Mouse (Mus musculus) liver, adult 2 months (tissue): ENCODE results near the gene Ovca2.
"Not testable (repeated sequence)": the region's sequence is repeated elsewhere in the genome, so short reads cannot be mapped to it uniquely, and the experiment has no call there.

Experiments used
- CTCF ChIP-seq: fragments of 200-500 bp; IDR thresholded peaks from 2 replicates; pipeline ENCODE4 v1.5.1; 2011; ENCODE audit warnings: low read depth, low read length, control low read depth
- POLR2A ChIP-seq: fragments of 200-500 bp; IDR thresholded peaks from 2 replicates; pipeline ENCODE4 v1.6.1; 2011; ENCODE audit warnings: low read length, control low read depth; ENCODE audit not compliant: insufficient read depth; ENCODE audit errors: extremely low read depth

GRCm38 (mm10) chr11:75174574-75174973 is 4.1 kb downstream of the Ovca2 start:
- TF ChIP-seq CTCF, POLR2A: not testable (repeated sequence)
